22 mouse cellular contexts compared by ENCODE assay signal in the genomic region with DNA sequence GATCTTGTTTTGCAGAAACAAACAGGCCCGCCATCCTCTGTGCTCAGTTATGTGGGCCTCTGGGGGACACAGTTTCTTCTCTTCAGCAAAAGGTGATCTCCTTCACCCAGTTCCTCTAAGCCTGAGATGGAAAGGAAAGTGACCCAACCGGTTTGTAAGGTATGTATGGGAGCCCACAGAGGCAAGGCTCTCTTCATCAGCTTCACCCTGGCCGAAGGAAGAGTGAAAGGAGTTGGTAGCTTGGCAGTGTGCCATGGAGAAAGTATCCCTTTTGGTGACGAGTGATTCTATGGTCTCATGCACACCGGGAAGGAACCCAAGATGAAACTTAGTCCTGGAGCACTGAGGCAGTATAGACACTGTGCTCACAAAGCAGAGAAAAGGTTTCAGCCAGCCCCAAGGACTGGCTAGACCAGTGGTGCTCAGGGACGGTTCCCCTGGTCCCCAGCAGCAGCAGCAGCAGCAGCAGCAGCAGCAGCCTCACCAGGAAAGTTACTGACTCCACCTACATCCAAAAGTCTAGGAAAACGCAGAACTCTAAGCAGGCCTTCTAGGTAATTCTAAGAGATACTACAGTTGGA.
DNase-seq lines count a peak whose midpoint lies in the region; ATAC-seq and TF ChIP-seq lines count a peak whose summit lies in the region.
"Had no signal": no experiment of that assay in that cellular context is flagged by ENCODE, and none has a peak within 500 bp of the region (broad histone marks: within the 10 kb centered on the region; RNA-seq: fewer than 3 reads in every experiment).

No protein-coding gene starts in this region.

- H3K27ac ChIP-seq in intestine, embryonic 14.5 days (ENCODE audit: low read depth) = no peak overlapping the region
- H3K27ac ChIP-seq in intestine, postnatal 0 days (ENCODE audit: low read depth, low read length) = no peak overlapping the region
- peak overlapping the region; percentile 47 for H3K27ac ChIP-seq in lung, embryonic 16.5 days (ENCODE audit: low read length)
- no peak overlapping the region for H3K27ac ChIP-seq in embryonic facial prominence, embryonic 15.5 days (replicated peaks)
- 0 out of 2 replicates have a peak overlapping the region, but pooled peaks have one; percentile 20 for H3K27ac ChIP-seq in limb, embryonic 12.5 days
- H3K27ac ChIP-seq: forebrain, embryonic 13.5 days; layer of hippocampus, adult 2 months; liver, embryonic 12.5 days; midbrain, embryonic 13.5 days; neural tube, embryonic 15.5 days had no signal

- no peak overlapping the region for H3K4me3 ChIP-seq in intestine, embryonic 14.5 days (ENCODE audit: low read depth, low read length)
- H3K4me3 ChIP-seq in intestine, postnatal 0 days (ENCODE audit: low read depth, low read length) = no peak overlapping the region
- no peak overlapping the region for H3K4me3 ChIP-seq in lung, embryonic 16.5 days (ENCODE audit: low read length)
- no peak overlapping the region for H3K4me3 ChIP-seq in embryonic facial prominence, embryonic 15.5 days (replicated peaks)
- H3K4me3 ChIP-seq in limb, embryonic 12.5 days (replicated peaks) = no peak overlapping the region
- H3K4me3 ChIP-seq: liver, embryonic 12.5 days; midbrain, embryonic 13.5 days; myocyte; neural tube, embryonic 15.5 days had no signal

- no peak for TF ChIP-seq CTCF in intestine, postnatal 0 days (IDR thresholded peaks at IDR 0.05; ENCODE audit: low read depth)

- no peaks in the 10 kb centered on the region for H3K9me3 ChIP-seq in intestine, embryonic 14.5 days (ENCODE audit: control insufficient read depth, low read length)
- no peaks in the 10 kb centered on the region for H3K9me3 ChIP-seq in intestine, postnatal 0 days (ENCODE audit: control insufficient read depth)
- H3K9me3 ChIP-seq in lung, embryonic 16.5 days (ENCODE audit: control insufficient read depth, low read length) = no peaks in the 10 kb centered on the region
- no peaks in the 10 kb centered on the region for H3K9me3 ChIP-seq in embryonic facial prominence, embryonic 15.5 days (replicated peaks)
- no peaks in the 10 kb centered on the region for H3K9me3 ChIP-seq in limb, embryonic 12.5 days
- H3K9me3 ChIP-seq: forebrain, embryonic 13.5 days; liver, embryonic 12.5 days; midbrain, embryonic 13.5 days; neural tube, embryonic 15.5 days had no signal

- peak; percentile 55; the same call in 1 of the 2 replicates for ATAC-seq in intestine, embryonic 14.5 days (replicated peaks; ENCODE audit: low FRiP score, low TSS enrichment, low read depth)
- ATAC-seq in intestine, postnatal 0 days = no peak
- peak; percentile 85 for ATAC-seq in lung, embryonic 16.5 days (ENCODE audit: low read depth)
- peak; percentile 60; the same call in 1 of the 2 replicates for ATAC-seq in embryonic facial prominence, embryonic 15.5 days (ENCODE audit: insufficient number of reproducible peaks, low FRiP score, low TSS enrichment, low read depth)
- ATAC-seq in limb, embryonic 12.5 days (ENCODE audit: insufficient number of reproducible peaks, insufficient read depth, low FRiP score, low TSS enrichment, low read depth) = no peak
- ATAC-seq: forebrain, embryonic 13.5 days; liver, embryonic 12.5 days; midbrain, embryonic 13.5 days had no signal

- WGBS in intestine, embryonic 14.5 days = 59% methylated on average over 7 of the region's 7 CpGs
- 36% methylated on average over 7 of the region's 7 CpGs for WGBS in intestine, postnatal 0 days
- 25% methylated on average over 7 of the region's 7 CpGs for WGBS in lung, embryonic 16.5 days
- 46% methylated on average over 7 of the region's 7 CpGs for WGBS in embryonic facial prominence, embryonic 15.5 days
- 33% methylated on average over 7 of the region's 7 CpGs for WGBS in limb, embryonic 12.5 days

- H3K27me3 ChIP-seq in intestine, embryonic 14.5 days (replicated peaks; ENCODE audit: control insufficient read depth, insufficient read depth, low read length) = no peaks in the 10 kb centered on the region
- H3K27me3 ChIP-seq in intestine, postnatal 0 days (replicated peaks; ENCODE audit: control insufficient read depth, insufficient read depth, low read length) = no peaks in the 10 kb centered on the region
- no peaks in the 10 kb centered on the region for H3K27me3 ChIP-seq in lung, embryonic 16.5 days (ENCODE audit: control insufficient read depth, insufficient read depth, low read depth, low read length)
- 0 out of 2 replicates have a peak, but pooled peaks cover 5% of the 10 kb centered on the region for H3K27me3 ChIP-seq in embryonic facial prominence, embryonic 15.5 days
- H3K27me3 ChIP-seq in limb, embryonic 12.5 days = no peaks in the 10 kb centered on the region
- H3K27me3 ChIP-seq: forebrain, embryonic 13.5 days; midbrain, embryonic 13.5 days; neural tube, embryonic 15.5 days had no signal

- intact Hi-C loops in gastrocnemius, postnatal 14 days (cut with DNase I; ENCODE audit: low total_unique reads) = no loop called here

- no peaks in the 10 kb centered on the region for H3K36me3 ChIP-seq in intestine, embryonic 14.5 days (ENCODE audit: control insufficient read depth, insufficient read depth, low read length)
- H3K36me3 ChIP-seq in intestine, postnatal 0 days (ENCODE audit: control insufficient read depth, insufficient read depth) = no peaks in the 10 kb centered on the region
- no peaks in the 10 kb centered on the region for H3K36me3 ChIP-seq in lung, embryonic 16.5 days (ENCODE audit: control insufficient read depth, insufficient read depth, low read length)
- H3K36me3 ChIP-seq in embryonic facial prominence, embryonic 15.5 days = no peaks in the 10 kb centered on the region
- H3K36me3 ChIP-seq in limb, embryonic 12.5 days = no peaks in the 10 kb centered on the region
- H3K36me3 ChIP-seq: liver, embryonic 12.5 days; midbrain, embryonic 13.5 days; neural tube, embryonic 15.5 days had no signal

- H3K9ac ChIP-seq in intestine, embryonic 14.5 days (ENCODE audit: low read length) = no peak overlapping the region
- H3K9ac ChIP-seq in intestine, postnatal 0 days (ENCODE audit: low read depth, low read length) = no peak overlapping the region
- no peak overlapping the region for H3K9ac ChIP-seq in lung, embryonic 16.5 days (ENCODE audit: low read length)
- no peak overlapping the region for H3K9ac ChIP-seq in embryonic facial prominence, embryonic 15.5 days
- H3K9ac ChIP-seq in limb, embryonic 12.5 days (replicated peaks) = no peak overlapping the region
- H3K9ac ChIP-seq: liver, embryonic 12.5 days; midbrain, embryonic 13.5 days; neural tube, embryonic 15.5 days had no signal

- DNase-seq in intestine, embryonic 14.5 days (ENCODE audit: low spot score) = no peak
- no peak for DNase-seq in lung, postnatal 14 days
- no peak for DNase-seq in frontal cortex, postnatal 36 days (ENCODE audit: low spot score in 2 of 2)
- DNase-seq in gastrocnemius, postnatal 14 days = no peak
- DNase-seq: adrenal gland, adult 8-10 months; cerebellum, adult 11 months; cerebellum, postnatal 36 days; heart, adult 11 months; heart, postnatal 4 days; left cerebral cortex, postnatal 4 days; right cerebral cortex, postnatal 25 days; thymus, postnatal 36 days had no signal

- H3K4me2 ChIP-seq in intestine, embryonic 14.5 days (ENCODE audit: low read length) = no peak overlapping the region
- H3K4me2 ChIP-seq in intestine, postnatal 0 days (replicated peaks; ENCODE audit: low read depth) = no peak overlapping the region
- H3K4me2 ChIP-seq in lung, embryonic 16.5 days (ENCODE audit: low read depth, low read length) = 0 out of 2 replicates have a peak overlapping the region, but pooled peaks have one; percentile 1
- H3K4me2 ChIP-seq in embryonic facial prominence, embryonic 15.5 days (replicated peaks) = no peak overlapping the region
- no peak overlapping the region for H3K4me2 ChIP-seq in limb, embryonic 12.5 days
- H3K4me2 ChIP-seq: liver, embryonic 12.5 days; neural tube, embryonic 15.5 days had no signal

- H3K4me1 ChIP-seq in intestine, embryonic 14.5 days (replicated peaks; ENCODE audit: control insufficient read depth, insufficient read depth, low read length) = peaks cover 6% of the 10 kb centered on the region; the same call in 1 of the 2 replicates
- no peaks in the 10 kb centered on the region for H3K4me1 ChIP-seq in intestine, postnatal 0 days (replicated peaks; ENCODE audit: control insufficient read depth, insufficient read depth, low read length)
- no peaks in the 10 kb centered on the region; the same call in 1 of the 2 replicates for H3K4me1 ChIP-seq in lung, embryonic 16.5 days (replicated peaks; ENCODE audit: control insufficient read depth, insufficient read depth, low read length)
- H3K4me1 ChIP-seq in embryonic facial prominence, embryonic 15.5 days = peaks cover 19% of the 10 kb centered on the region
- peaks cover 47% of the 10 kb centered on the region for H3K4me1 ChIP-seq in limb, embryonic 12.5 days (replicated peaks)
- H3K4me1 ChIP-seq: liver, embryonic 12.5 days had no signal

Comparison
In these comparisons a context has a peak if more than half of its experiments do, and no peak if none do; other contexts are left out.
1. ATAC-seq: peak in intestine, embryonic 14.5 days (single experiment), lung, embryonic 16.5 days (single experiment) and embryonic facial prominence, embryonic 15.5 days (single experiment); none in intestine, postnatal 0 days (single experiment) and limb, embryonic 12.5 days (single experiment).
2. H3K27ac ChIP-seq: peak in lung, embryonic 16.5 days (single experiment) and limb, embryonic 12.5 days (single experiment); none in intestine, embryonic 14.5 days (single experiment), intestine, postnatal 0 days (single experiment) and embryonic facial prominence, embryonic 15.5 days (single experiment).